Mouse (Mus musculus) induced T-regulatory cell, adult 2 months (primary cell): ENCODE measurements at regions not wholly inside any gene's neighbourhood (a gene's known extent, or its start where the extent isn't known, plus 50 kb on each side); places are given as distances from the start of the nearest gene placed in this dataset.

Source experiments
- DNase-seq: peaks from one replicate; pipeline ENCODE4 v3.0.0-alpha.2; 2012; ENCODE audit warnings: low read depth

DNA sequence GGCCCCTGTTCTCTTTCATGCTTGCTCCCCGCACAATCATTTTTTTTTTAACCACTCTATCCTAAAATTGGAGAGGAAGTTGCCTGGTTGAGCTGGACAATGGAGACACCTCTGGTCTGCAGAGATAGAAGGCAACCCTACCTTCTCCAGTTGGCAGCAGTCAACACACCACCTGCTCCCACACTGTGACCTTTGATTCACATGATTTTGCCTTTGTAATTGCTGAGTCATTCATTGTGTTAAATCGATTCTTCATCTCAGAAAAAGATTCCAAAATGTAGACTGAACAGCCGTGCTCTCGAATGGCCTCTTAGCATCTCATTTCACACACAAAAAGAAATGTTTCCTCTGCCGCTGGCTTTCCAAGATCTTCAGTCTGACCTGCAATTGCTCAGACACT lies 616.2 kb downstream of the Pdcd6ip start:
- DNase-seq: no peak

DNA sequence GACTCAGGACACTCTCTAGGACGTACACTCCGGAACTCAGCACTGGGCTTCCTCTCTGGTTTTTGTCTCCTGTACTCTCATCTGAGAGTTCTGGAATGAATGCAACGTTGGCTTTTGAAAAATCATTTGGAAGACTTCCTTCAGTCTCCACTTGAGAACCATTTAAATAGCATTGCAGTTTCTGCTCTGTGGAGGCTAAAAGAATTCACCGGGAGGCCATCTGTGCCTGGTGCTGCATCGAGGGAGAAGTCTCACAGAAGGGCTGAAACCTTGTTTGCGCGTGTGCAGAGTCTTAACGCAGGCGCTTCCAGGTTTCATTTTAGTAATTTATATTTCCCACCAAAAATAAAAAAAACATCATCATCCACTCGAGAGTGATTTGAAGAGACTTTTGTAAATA lies 620.3 kb downstream of the Pdcd6ip start:
- DNase-seq: no peak

DNA sequence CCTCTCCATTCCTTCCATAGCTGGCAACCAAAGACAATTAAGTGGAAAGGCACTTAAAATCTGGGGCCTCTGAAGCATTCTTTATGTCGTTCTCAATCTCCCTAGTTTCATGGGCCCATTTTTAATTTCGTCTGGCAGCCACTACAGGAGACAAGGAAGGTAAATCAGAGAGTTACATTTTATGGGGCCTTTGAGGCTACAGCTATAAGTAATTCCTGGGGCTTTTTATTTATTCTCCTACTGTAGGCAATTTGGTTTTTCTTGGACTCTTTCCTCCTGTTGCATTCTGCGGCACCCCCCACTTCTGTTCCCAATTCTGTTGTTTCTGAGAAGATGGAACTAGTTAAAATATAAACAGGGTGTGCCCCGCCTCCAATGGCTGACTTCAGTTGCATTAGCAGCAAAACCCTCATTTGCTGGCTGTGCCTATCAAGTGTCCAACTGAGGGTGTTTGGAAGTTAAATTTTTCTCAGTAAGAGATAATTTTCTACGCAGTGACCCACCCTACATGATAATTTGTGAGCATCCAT lies 622.7 kb downstream of the Pdcd6ip start:
- no peak for DNase-seq

DNA sequence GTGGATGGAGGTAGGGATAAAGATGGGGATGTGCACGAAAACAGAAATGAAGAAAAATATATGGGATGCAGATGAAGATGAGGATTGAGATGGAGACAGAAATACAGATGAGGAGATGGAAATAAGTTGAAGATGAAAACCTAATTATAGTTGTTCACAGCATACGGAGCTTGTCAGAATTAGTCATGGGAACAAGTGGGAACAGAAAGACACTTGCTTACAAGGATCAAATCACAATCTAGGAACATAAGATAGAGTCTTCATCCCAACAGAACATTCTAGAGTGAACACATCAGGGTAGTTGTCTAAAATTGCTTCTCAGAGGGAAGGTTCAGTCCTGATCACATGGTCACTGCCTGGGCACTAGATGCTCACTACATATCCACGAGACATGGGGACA lies 633.2 kb downstream of the Pdcd6ip start:
- no peak for DNase-seq

DNA sequence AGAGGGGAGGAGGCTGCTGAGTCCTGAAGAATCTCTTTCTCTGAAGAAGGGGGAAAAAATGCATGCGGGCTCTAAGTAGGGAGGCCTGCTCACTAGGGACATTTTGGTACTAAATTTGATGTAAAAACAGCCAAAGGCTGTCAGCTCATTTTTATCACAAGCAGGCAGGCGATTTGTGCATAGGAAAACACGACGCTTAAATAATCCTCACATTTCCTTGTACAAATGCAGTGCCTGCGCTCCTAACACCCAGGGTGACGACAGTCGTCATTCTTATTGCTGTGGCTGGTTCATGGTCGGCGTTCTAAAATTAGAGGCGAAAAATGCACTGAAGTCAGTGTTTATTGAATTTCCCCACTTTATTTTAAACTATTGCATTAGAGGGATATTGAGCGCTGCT lies 650.6 kb downstream of the Pdcd6ip start:
- no peak for DNase-seq

DNA sequence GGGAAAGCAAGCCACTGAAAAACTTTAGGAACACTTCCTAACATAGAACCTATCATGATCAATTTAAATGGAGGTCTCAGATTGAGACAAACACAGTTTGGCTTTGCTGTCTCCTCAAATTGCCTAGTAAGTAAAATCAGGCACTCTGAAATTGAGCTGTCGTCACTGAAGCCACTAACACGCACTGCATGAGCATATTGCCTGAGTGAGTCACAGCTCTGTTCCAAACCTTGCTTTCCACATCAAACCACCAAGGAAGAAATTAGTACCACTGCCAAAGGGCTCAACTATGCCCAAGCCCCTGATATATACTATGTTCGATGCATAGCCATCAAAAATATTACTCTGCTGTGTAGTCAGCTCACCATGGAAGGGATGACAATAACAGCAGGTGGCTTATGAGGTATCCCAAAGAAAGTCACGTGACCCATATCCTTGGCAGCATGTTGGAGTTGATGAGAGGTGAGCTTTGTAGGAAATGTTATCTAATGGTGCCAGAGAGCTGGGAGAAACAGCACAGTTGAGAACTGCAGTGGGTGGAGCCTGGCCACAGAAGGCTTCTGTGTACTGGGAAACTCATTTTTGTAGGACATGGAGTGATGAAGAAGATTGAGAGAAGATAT lies 663.4 kb downstream of the Pdcd6ip start:
- DNase-seq: no peak

DNA sequence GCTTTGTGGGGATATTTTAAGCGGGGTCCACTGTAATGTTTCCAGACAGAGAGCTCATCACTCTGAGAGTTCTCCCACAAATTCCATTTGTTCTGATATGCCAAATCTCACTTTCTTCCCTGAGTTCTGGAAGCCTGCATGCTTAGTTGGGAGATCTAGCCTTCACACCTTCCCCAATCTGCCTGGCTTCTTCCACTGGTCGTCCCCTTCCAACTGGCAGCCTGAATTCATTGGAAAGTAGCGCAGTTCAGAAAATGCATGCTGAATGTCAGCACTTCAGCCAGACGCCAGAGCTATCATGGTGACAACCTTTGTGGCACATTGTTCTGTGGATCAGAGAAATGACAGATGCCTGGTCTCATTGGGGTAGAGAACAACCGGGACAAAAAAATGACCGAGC lies 667.2 kb downstream of the Pdcd6ip start:
- no peak for DNase-seq

DNA sequence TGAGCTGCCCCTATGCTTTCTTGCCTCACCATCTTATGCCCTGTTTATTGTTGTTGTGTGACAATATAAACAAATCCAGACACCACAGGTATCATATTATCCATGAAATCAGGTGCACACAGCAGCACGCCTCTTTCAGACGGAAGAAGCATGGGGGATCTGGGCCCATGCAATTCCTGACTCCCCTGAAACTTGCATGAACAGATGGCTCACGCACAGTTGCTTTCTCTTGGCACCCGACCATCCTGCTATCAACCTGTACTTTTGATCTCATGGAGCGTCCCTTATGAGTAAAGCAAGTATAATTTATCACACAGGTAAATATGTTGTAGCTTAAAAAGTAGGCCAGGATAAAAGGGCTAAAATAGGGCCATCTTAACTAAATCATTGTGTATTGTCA lies 674.1 kb downstream of the Pdcd6ip start:
- no peak for DNase-seq

DNA sequence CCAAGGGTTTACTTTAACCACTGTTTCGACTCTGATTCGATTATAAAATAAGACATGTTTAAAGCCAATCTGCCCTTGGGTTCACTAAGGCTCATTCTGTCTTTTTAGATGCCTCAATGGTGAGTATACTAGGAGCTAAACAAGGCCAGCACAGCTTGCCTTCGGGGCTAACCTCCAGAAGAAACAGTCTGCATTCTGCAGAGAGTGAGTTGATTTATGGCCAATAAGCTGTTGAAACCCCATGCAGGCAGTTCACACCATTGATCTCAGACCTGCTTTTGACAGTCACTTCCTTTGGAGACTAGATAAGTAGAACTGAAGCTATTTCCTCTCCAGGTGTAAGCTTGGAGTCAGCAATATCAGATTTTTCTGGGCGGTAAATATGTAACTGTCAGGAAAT lies 679.0 kb downstream of the Pdcd6ip start:
- no peak for DNase-seq

DNA sequence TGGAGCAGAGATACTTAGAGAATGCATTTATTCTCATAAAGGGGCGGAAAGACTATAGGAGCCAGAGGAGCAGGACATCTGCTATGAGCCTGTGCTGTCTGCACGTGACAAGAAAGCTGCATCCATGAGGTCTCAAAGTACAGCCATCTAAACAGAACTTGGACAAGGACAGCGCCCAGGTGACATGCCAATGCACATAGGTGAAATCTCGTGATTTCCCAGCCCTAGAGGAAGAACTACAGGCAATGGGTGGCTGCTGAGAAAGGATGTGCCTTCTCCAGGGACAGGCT lies 681.2 kb downstream of the Pdcd6ip start:
- DNase-seq: no peak

DNA sequence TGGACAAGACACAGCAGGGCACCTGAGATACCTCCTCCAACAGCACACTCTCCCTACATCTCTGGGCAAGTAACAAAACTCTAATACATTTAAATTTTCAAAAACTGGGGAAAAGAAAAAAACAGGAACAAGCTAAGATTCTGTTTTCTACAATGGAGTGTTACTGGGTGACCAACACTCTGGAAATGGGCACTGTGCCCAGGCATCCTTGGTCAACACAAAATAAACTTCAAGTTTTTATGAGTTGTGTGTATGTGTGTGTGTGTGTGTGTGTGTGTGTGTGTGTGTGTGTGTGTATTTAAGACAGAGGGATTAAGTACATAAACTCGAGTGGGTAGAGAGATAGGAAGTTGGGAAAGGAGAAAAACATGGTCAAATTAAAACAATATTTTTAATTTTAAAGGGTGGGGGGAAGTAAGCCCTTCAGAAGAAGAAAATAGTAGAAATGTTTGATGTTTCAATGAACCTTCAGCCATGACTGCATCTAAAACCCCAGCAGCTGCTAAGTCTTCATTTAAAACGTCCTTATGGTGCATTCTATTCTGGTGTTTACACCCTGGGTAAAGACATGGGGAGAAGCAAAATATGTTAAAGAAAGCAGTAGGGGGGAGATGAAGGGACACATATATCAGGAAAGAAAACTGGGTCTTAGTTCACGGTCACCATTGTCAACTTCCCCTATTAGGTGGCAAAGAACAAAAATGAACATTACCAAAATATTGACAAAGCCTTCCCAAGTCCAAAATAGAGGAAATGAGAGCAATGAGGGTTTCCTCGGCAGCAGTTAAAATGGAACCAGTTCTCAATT lies 681.8 kb downstream of the Pdcd6ip start:
- DNase-seq: no peak

DNA sequence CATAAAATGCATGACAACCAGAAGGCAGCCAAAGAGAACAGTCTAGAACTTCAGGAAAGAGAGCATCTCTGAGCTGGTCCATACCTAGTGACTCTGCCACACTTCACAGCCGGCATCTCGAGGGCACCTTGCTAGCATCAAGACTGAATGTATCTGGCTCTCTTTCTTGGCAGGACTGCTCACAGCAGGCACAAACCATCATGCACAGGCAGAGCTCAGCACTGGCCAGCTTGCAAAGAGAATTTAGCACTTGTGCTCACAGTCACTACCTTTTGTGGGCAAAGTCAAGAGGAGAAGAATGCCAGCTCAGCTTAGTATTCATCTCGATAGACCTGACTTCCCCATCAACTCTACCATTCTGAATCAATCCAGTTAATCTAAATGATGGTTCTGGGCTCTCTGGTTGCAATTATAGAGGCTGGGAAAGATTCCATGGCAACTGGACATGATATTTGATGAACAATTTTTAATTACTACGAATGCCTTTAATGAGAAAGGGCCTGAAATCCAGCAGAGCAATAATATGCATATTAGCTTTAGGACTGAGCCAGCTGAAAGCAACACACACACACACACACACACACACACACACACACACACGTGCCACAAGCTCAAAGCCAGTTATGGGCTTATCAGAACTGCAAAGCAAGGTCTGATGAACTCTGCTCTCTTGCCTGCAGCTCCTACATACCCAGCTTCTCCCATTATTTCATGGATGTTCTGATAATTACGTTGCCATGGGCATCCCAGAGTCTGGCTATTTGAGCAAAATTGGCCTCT lies 686.0 kb downstream of the Pdcd6ip start:
- no peak for DNase-seq

DNA sequence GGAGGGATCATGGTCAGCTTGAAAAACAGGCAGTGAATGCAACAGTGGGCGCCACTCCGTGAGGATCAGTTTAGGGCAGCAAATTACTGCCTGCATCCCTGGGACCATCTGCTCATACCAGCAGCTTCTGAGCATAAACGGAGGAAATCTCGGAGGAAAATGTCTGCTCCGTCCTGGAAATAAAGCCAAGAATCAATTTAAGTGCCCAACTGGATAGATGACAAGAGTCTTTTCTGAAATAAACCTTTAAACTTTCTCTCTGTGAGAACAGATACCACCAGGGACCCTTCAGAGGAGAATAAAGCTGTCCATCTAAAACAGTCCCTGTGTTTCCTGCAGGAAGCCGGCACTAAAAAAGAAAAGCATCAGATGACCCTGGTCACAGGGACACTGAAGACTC lies 688.5 kb downstream of the Pdcd6ip start:
- DNase-seq: no peak

DNA sequence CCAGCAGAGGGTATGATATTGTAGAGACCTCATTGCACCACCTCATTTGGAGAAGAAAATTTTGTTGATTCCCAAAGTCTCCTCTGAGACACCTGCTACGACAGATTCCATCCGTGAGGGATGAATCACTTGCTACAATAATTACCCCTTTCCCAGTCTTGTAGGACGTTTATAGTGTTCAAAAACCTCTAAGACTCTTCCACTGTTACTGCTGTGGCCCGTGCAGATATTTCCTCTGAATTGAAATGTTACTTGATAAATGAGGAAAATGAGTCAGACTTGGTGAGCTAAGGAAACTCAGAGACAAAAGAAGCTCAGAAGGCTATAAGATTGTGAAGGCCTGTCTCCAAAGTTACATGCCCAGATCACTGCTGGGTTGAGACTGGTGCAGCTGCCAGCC lies 700.0 kb downstream of the Pdcd6ip start:
- no peak for DNase-seq

DNA sequence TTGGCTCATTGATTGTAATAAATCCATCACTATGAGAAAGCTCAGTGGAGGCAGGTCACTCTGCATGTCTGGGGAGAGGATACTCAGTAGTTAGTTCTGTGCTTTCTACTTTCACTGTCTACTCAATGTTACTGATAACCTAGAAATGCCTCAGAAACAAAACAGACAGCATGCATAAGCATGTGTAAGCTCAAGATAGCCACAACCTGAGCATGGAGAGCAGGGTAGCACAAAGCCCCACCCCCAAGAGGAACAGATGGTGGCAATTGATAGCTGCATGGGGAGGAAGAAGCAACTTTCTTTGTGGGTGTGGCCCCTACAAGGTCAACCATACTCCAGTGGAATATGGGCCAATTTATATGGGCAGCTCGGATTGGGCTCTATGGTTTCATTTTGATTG lies 711.9 kb downstream of the Pdcd6ip start:
- no peak for DNase-seq

DNA sequence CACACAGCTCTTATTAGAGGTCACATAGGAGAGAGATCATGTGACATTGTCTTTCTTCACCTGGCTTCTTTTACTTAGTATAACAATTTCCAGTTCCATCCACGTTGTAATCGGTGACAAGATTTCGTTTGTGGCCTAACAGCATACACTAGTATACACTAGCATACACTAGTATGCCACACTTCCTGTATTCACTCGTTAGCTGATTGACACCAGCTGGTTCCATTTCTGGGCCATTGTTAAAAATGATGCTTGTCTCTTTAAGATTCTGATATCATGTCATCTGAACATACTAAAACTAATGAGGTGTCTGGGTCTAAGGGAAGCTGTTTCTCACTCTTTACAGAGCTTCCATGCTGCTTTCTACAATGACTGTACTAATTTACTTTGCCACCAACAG lies 713.3 kb downstream of the Pdcd6ip start:
- no peak for DNase-seq

DNA sequence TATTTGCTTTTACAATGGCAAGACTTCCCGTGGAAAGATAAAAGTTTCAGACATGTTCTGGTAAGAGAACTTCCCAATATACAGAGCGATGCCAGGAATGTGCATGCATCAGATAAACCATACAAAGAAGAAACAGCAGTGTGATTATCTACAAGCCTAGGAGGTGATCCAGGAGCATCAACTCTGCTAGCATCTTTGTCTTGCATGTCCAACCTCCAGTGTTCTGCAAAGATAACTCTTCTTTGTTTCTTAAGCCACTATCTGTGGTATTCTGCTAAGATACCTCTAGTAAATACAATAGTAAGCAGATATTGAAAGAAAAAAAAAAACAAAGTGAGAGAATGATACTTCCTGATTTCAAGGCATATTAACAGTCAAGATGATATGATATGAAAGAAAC lies 714.4 kb downstream of the Pdcd6ip start:
- DNase-seq: no peak

DNA sequence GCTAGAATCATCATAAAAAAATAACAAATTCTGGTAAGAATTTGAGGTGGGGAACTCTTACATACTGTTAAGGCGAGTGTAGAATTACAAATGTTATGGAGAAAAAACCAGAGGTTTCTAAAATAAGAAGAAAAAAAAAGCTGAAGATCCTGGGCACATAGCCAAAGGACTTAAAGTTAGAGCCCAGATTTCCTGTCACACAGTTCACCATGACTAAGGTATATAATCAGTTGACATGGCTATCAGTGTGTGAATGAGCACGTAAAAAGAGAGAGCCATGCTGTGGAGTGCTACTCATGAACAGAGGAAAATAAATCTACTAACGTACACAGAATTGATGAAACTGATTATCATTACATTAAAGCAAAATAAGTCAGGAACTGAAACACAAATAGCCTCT lies 715.1 kb downstream of the Pdcd6ip start:
- no peak for DNase-seq

DNA sequence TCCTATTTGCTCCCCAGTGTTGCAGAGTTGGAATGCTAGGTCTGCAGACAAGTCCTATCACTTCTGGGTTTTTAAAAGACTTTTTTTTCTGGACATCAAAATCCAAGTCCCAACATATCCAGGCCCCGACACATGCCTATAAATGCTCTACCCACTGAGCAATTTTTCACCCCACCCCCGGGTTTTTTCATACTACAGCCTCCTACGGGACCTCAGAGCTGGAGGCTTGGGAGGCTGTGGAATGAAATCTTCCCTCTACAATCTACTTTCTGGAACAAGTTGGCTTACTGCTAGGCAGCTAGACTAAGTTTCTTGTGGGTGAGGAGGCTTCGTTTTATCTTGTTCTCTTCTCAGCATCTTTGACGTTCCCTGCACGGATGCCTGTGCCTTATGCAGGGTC lies 724.7 kb downstream of the Pdcd6ip start:
- DNase-seq: no peak

DNA sequence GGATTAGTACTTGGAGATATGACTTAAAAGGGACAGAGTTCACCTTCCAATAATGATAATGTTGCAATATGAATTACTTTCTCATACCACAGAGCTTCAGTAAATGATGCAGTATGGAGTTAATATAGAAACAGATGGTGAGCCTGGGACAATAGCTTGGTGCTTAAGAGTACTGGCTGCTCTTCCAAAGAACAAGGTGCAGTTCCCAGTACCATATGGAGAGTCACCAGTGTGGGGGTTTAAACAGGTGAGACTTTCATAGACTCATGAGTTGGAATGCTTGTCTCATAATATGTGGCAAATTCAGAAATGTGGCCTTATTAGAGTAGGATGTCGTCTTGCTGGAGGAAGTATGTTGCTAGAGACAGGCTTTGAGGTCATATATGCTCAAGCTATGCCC lies 715.8 kb upstream of the Arpp21 start:
- DNase-seq: no peak

DNA sequence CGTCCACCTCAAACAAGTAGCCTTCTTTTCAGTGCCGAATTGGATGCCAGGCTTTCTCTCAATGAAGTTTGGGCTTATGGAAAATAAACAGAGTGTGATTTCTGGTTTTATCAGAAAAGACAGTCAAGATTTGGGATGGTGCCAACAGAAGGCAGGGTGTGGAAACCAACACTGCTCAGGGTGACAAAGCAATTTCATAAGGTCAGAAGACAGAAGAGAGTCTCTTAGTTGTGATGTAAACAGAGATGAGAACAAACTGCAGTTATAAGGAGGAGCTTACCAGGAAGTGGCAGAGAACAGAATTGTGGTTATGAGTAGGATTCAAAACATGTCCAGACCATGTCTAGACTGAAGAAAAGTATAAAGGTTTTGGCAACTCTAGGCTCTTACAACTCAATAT lies 714.3 kb upstream of the Arpp21 start:
- DNase-seq: no peak

DNA sequence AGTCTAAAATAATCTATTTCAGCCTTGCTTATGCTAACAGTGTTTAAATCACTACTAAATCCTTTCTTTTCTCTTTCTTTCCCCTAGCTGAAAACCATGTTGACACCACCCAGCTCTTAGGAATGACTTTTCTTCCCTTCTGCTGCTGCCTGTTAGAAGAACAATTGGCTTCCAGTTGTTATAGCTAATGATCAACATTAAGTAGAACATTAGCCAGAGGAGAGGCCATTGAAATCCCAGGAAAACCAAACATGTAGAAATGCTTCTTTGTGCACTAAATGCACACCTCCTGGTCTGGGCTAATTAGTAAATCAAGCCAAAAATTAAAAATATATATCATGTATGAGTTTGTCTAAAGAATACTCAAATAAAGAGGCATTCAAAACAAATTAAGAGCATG lies 703.0 kb upstream of the Arpp21 start:
- DNase-seq: no peak
